Mouse (Mus musculus): Measurements from ENCODE around the gene Rrnad1. TPM values are rescaled to one million over a fixed set of nuclear protein-coding genes. Genes with fewer than 3 reads are reported as not detected.

Rrnad1 gene
- total RNA-seq (2021): 1 to 10 TPM; 3.6 to 3.9 TPM
- long read RNA-seq, experiment 1, partial matches to known transcripts: 2 of 7 reads
- long read RNA-seq, experiment 1, other reads (novel, unspliced or antisense): 2 of 7 reads
- long read RNA-seq, experiment 2, partial matches to known transcripts: 3 of 12 reads
- long read RNA-seq, experiment 2, other reads (novel, unspliced or antisense): 4 of 12 reads

GRCm38 (mm10) chr3:87930078-87930795 is at the start of gene Rrnad1, which contains the start of gene Isg20l2:
Gene Rrnad1, minus strand, starts transcription at chr3:87930717.
Gene Isg20l2, plus strand, starts transcription at chr3:87930314.
- intact Hi-C loops (cut with DNase I; ENCODE audit: low total_unique reads): loop anchor here (10.0 kb wide), 1 partner anchor 55 kb away; no protein-coding TSS in a partner anchor
- DNase-seq: peak; percentile 98

GRCm38 (mm10) chr3:87980085-87980484 is 49.6 kb upstream of the Rrnad1 start:
- no peak for DNase-seq
- intact Hi-C loops (cut with DNase I; ENCODE audit: low total_unique reads): loop anchor here (10.0 kb wide), 1 partner anchor 45 kb away; the partner anchor contains the start of genes Isg20l2 and Rrnad1

GRCm38 (mm10) chr3:87979493-87979892 is 49.0 kb upstream of the Rrnad1 start:
- DNase-seq: no peak
- intact Hi-C loops (cut with DNase I; ENCODE audit: low total_unique reads): no loop called here

- DNase-seq: no peak
- intact Hi-C loops (cut with DNase I; ENCODE audit: low total_unique reads): no loop called here
Observed at GRCm38 (mm10) chr3:87974381-87974987, 44.0 kb upstream of the Rrnad1 start.

GRCm38 (mm10) chr3:87973593-87974380 is 43.3 kb upstream of the Rrnad1 start:
- no peak for DNase-seq

GRCm38 (mm10) chr3:87972776-87973175 is 42.3 kb upstream of the Rrnad1 start:
- no peak for DNase-seq
- intact Hi-C loops (cut with DNase I; ENCODE audit: low total_unique reads): no loop called here

More at GRCm38 (mm10) chr3:87973593-87974380, 43.3 kb upstream of the Rrnad1 start:
- intact Hi-C loops (cut with DNase I; ENCODE audit: low total_unique reads): no loop called here

- DNase-seq: no peak
- intact Hi-C loops (cut with DNase I; ENCODE audit: low total_unique reads): no loop called here
Observed at GRCm38 (mm10) chr3:87972203-87972664, 41.7 kb upstream of the Rrnad1 start.

- DNase-seq: no peak
- intact Hi-C loops (cut with DNase I; ENCODE audit: low total_unique reads): loop anchor here (2.0 kb wide), 1 partner anchor 13 kb away; no protein-coding TSS in a partner anchor
Observed at GRCm38 (mm10) chr3:87971489-87972202, 41.1 kb upstream of the Rrnad1 start.

GRCm38 (mm10) chr3:87970939-87971488 is 40.5 kb upstream of the Rrnad1 start, which contains the start of gene Nes:
Gene Nes, plus strand, starts transcription at chr3:87971078.
- peak; percentile 69 for DNase-seq
- intact Hi-C loops (cut with DNase I; ENCODE audit: low total_unique reads): loop anchor here (2.0 kb wide), 1 partner anchor 14 kb away; no protein-coding TSS in a partner anchor

GRCm38 (mm10) chr3:87970184-87970938 is 39.8 kb upstream of the Rrnad1 start:
- no peak for DNase-seq
- intact Hi-C loops (cut with DNase I; ENCODE audit: low total_unique reads): loop anchor here (2.0 kb wide), 1 partner anchor 14 kb away; no protein-coding TSS in a partner anchor

- peak; percentile 93 for DNase-seq
- intact Hi-C loops (cut with DNase I; ENCODE audit: low total_unique reads): loop anchor here (2.0 kb wide), 1 partner anchor 24 kb away; no protein-coding TSS in a partner anchor
Observed at GRCm38 (mm10) chr3:87960586-87961191, 30.2 kb upstream of the Rrnad1 start.

GRCm38 (mm10) chr3:87960191-87960585 is 29.7 kb upstream of the Rrnad1 start:
- no peak for DNase-seq
- intact Hi-C loops (cut with DNase I; ENCODE audit: low total_unique reads): loop anchor here (2.0 kb wide), 1 partner anchor 23 kb away; no protein-coding TSS in a partner anchor

GRCm38 (mm10) chr3:87959371-87959770 is 28.9 kb upstream of the Rrnad1 start:
- intact Hi-C loops (cut with DNase I; ENCODE audit: low total_unique reads): no loop called here

GRCm38 (mm10) chr3:87958967-87959366 is 28.4 kb upstream of the Rrnad1 start:
- DNase-seq: no peak
- intact Hi-C loops (cut with DNase I; ENCODE audit: low total_unique reads): no loop called here

More at GRCm38 (mm10) chr3:87959371-87959770, 28.9 kb upstream of the Rrnad1 start:
- DNase-seq: no peak

GRCm38 (mm10) chr3:87958476-87958875 is 28.0 kb upstream of the Rrnad1 start:
- intact Hi-C loops (cut with DNase I; ENCODE audit: low total_unique reads): no loop called here

GRCm38 (mm10) chr3:87958056-87958455 is 27.5 kb upstream of the Rrnad1 start:
- no peak for DNase-seq
- intact Hi-C loops (cut with DNase I; ENCODE audit: low total_unique reads): no loop called here

More at GRCm38 (mm10) chr3:87958476-87958875, 28.0 kb upstream of the Rrnad1 start:
- DNase-seq: no peak

- intact Hi-C loops (cut with DNase I; ENCODE audit: low total_unique reads): no loop called here
- no peak for DNase-seq
Observed at GRCm38 (mm10) chr3:87952440-87952839, 21.9 kb upstream of the Rrnad1 start.

Data from gastrocnemius, postnatal 14 days (tissue).